Mouse (Mus musculus): ENCODE results near the gene Dnajb4.

DNA sequence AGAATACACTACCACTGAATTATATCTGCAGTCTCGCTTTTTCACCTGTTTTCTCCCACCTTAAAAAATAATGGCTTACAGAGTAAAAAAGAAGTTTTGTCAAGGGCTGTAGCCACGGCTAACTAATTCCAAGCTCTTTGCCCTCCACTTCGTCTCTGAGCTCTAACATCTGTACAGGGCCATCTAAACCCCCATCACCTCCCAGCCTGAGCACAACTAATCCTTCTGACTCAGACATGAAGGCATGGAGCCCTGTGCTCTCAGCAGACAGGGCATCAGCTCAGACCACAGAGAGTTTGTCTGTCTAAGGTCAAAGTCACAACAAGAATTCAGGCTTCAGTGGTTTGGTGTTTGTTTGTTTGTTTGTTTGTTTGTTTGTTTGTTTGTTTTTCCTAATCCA lies 68.0 kb downstream of the Dnajb4 start:
- TF ChIP-seq CTCF (IDR thresholded peaks at IDR 0.05; ENCODE audit: low read depth) (no peak), EP300 (optimal IDR thresholded peaks at IDR 0.05) (no peak)
